Mouse (Mus musculus): ENCODE data around the gene Fbxw7. TPM values are rescaled to one million over a fixed set of nuclear protein-coding genes. Genes with fewer than 3 reads are reported as not detected.
A peak's percentile ranks its signal among the peaks of the same experiment; 100 is the strongest.
"Not testable (repeated sequence)": the region's sequence is repeated elsewhere in the genome, so short reads cannot be mapped to it uniquely, and the experiment has no call there.

Gene Fbxw7
- total and polyA plus RNA-seq, 2 experiments from 2014 or later = 13.8 to 21.6 TPM

DNA sequence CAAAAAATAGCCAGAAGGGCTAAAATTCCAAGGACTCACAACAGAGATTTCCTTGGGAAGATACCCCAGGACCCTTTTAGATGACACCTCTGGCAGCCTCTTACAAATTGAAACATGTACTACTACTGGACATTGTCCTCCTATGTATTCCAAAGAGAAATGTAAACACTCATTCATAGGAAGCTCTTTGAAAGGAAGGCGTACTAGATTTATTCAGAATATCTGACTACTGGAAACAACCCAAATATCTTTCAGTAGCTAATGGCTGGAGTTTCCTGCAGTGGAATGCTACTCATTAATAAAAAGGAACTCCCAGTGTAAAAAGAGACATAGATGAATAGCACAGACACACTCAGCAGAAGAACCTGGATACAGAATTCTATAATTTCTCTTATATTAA is 36.7 kb downstream of the Fbxw7 start:
- no peaks in the 10 kb centered on the region for H3K36me3 ChIP-seq (replicated peaks; ENCODE audit: control insufficient read depth, insufficient read depth, low read length)
- peaks cover 35% of the 10 kb centered on the region for H3K4me1 ChIP-seq (ENCODE audit: control insufficient read depth, insufficient read depth)
- ATAC-seq (ENCODE audit: insufficient read depth, low read depth) = no peak
- WGBS = 14% methylated on average over 1 of the region's 1 CpGs
- H3K4me3 ChIP-seq (ENCODE audit: low read depth, low read length) = no peak overlapping the region
- TF ChIP-seq CTCF (IDR thresholded peaks at IDR 0.05; ENCODE audit: low read depth) = no peak
- no peak for TF ChIP-seq EP300 (IDR thresholded peaks at IDR 0.05; ENCODE audit: low read depth)
- DNase-seq (ENCODE audit: low spot score) = peak; percentile 20
- no peak overlapping the region for H3K4me2 ChIP-seq (ENCODE audit: low read depth, low read length)
- H3K27me3 ChIP-seq (ENCODE audit: control insufficient read depth, insufficient read depth, low read length) = no peaks in the 10 kb centered on the region
- H3K9me3 ChIP-seq (replicated peaks; ENCODE audit: control insufficient read depth, low read length) = no peaks in the 10 kb centered on the region
- H3K9ac ChIP-seq (replicated peaks; ENCODE audit: low read depth, low read length) = no peak overlapping the region
- peak overlapping the region; percentile 64 for H3K27ac ChIP-seq (ENCODE audit: low read depth)

DNA sequence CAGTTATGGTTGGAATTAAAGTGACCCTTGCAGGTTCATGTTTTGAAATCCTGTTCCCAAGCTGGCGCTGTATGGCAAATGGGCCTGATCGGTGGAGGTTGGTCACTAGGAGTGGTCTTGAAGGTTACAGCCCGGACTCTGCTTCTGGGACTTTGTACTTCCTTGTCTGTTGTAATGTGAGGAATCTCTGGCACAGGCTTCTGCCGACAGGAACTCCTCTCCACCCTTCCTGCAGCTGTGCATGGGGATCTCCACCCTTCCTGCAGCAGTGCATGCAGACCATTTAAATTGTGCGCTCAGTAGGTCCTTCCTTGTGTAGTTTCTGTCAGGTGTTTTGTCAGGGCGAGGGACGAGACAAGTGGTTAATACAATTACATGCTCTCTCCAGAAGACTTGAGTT is 37.8 kb downstream of the Fbxw7 start:
- DNase-seq (ENCODE audit: low spot score) (peak; percentile 80), ATAC-seq (ENCODE audit: insufficient read depth, low read depth) (peak; percentile 78)
- peak overlapping the region; percentile 84 for H3K27ac ChIP-seq (ENCODE audit: low read depth)
- 31% methylated on average over 7 of the region's 7 CpGs for WGBS
- no peaks in the 10 kb centered on the region for H3K27me3 ChIP-seq (ENCODE audit: control insufficient read depth, insufficient read depth, low read length)
- peaks cover 29% of the 10 kb centered on the region for H3K4me1 ChIP-seq (ENCODE audit: control insufficient read depth, insufficient read depth)
- no peaks in the 10 kb centered on the region for H3K9me3 ChIP-seq (replicated peaks; ENCODE audit: control insufficient read depth, low read length)
- H3K4me3 ChIP-seq (ENCODE audit: low read depth, low read length) = no peak overlapping the region
- H3K36me3 ChIP-seq (replicated peaks; ENCODE audit: control insufficient read depth, insufficient read depth, low read length) = no peaks in the 10 kb centered on the region
- peak overlapping the region; percentile 27; the same call in 1 of the 2 replicates for H3K4me2 ChIP-seq (ENCODE audit: low read depth, low read length)
- H3K9ac ChIP-seq (replicated peaks; ENCODE audit: low read depth, low read length) = no peak overlapping the region
- TF ChIP-seq CTCF (IDR thresholded peaks at IDR 0.05; ENCODE audit: low read depth) (no peak), EP300 (IDR thresholded peaks at IDR 0.05; ENCODE audit: low read depth) (peak; percentile 80)

DNA sequence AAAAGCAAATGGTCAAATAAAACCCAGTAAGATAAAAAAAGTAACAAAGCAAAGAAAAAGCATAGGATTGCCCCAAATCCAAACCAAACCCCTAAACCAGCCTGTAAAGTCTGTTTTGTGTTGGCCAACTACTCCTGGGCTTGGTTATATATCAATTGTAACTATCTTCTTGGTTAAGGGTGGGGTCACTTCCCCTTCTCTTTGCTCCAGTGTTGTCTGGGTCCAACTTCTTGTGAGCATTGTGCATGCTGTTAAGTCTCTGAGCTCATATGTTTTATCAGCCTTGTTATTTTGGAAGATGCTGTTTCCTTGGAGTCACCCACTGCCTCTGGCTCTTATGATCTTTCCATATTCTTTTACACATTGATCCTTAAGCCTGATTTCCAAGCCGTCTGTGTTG is 39.4 kb downstream of the Fbxw7 start:
- WGBS = 87% methylated on average over 1 of the region's 1 CpGs
- no peak for ATAC-seq (ENCODE audit: insufficient read depth, low read depth)
- no peak overlapping the region for H3K27ac ChIP-seq (ENCODE audit: low read depth)

GRCm38 (mm10) chr3:84860669-84861068 is 45.6 kb downstream of the Fbxw7 start:
- ATAC-seq (ENCODE audit: insufficient read depth, low read depth) = no peak
- H3K4me1 ChIP-seq (ENCODE audit: control insufficient read depth, insufficient read depth) = no peaks in the 10 kb centered on the region
- 92% methylated on average over 1 of the region's 1 CpGs for WGBS
- H3K36me3 ChIP-seq (replicated peaks; ENCODE audit: control insufficient read depth, insufficient read depth, low read length) = peaks cover 4% of the 10 kb centered on the region; the same call in 1 of the 2 replicates
- no peak overlapping the region for H3K4me3 ChIP-seq (ENCODE audit: low read depth, low read length)
- DNase-seq (ENCODE audit: low spot score) = no peak
- TF ChIP-seq EP300 (IDR thresholded peaks at IDR 0.05; ENCODE audit: low read depth) = no peak
- no peak for TF ChIP-seq CTCF (IDR thresholded peaks at IDR 0.05; ENCODE audit: low read depth)
- H3K27me3 ChIP-seq (ENCODE audit: control insufficient read depth, insufficient read depth, low read length) = no peaks in the 10 kb centered on the region
- no peaks in the 10 kb centered on the region for H3K9me3 ChIP-seq (replicated peaks; ENCODE audit: control insufficient read depth, low read length)
- H3K4me2 ChIP-seq (ENCODE audit: low read depth, low read length) = no peak overlapping the region
- no peak overlapping the region for H3K27ac ChIP-seq (ENCODE audit: low read depth)
- no peak overlapping the region for H3K9ac ChIP-seq (replicated peaks; ENCODE audit: low read depth, low read length)

More for the DNA sequence above, 39.4 kb downstream of the Fbxw7 start:
- no peak for DNase-seq (ENCODE audit: low spot score)
- TF ChIP-seq CTCF (IDR thresholded peaks at IDR 0.05; ENCODE audit: low read depth) = no peak
- TF ChIP-seq EP300 (IDR thresholded peaks at IDR 0.05; ENCODE audit: low read depth) = no peak
- H3K9ac ChIP-seq (replicated peaks; ENCODE audit: low read depth, low read length) = no peak overlapping the region
- H3K4me2 ChIP-seq (ENCODE audit: low read depth, low read length) = no peak overlapping the region
- no peaks in the 10 kb centered on the region for H3K9me3 ChIP-seq (replicated peaks; ENCODE audit: control insufficient read depth, low read length)
- H3K4me3 ChIP-seq (ENCODE audit: low read depth, low read length) = no peak overlapping the region
- no peaks in the 10 kb centered on the region for H3K36me3 ChIP-seq (replicated peaks; ENCODE audit: control insufficient read depth, insufficient read depth, low read length)
- H3K4me1 ChIP-seq (ENCODE audit: control insufficient read depth, insufficient read depth) = peaks cover 29% of the 10 kb centered on the region
- H3K27me3 ChIP-seq (ENCODE audit: control insufficient read depth, insufficient read depth, low read length) = no peaks in the 10 kb centered on the region

- H3K36me3 ChIP-seq (replicated peaks; ENCODE audit: control insufficient read depth, insufficient read depth, low read length); H3K27me3 ChIP-seq (ENCODE audit: control insufficient read depth, insufficient read depth, low read length); H3K9me3 ChIP-seq (replicated peaks; ENCODE audit: control insufficient read depth, low read length); DNase-seq (ENCODE audit: low spot score); H3K27ac ChIP-seq (ENCODE audit: low read depth); H3K9ac ChIP-seq (replicated peaks; ENCODE audit: low read depth, low read length); H3K4me1 ChIP-seq (ENCODE audit: control insufficient read depth, insufficient read depth); H3K4me2 ChIP-seq (ENCODE audit: low read depth, low read length); H3K4me3 ChIP-seq (ENCODE audit: low read depth, low read length); ATAC-seq (ENCODE audit: insufficient read depth, low read depth): not testable (repeated sequence)
- WGBS = 92% methylated on average over 3 of the region's 3 CpGs
Measured at GRCm38 (mm10) chr3:84861817-84862216, 46.7 kb downstream of the Fbxw7 start.

DNA sequence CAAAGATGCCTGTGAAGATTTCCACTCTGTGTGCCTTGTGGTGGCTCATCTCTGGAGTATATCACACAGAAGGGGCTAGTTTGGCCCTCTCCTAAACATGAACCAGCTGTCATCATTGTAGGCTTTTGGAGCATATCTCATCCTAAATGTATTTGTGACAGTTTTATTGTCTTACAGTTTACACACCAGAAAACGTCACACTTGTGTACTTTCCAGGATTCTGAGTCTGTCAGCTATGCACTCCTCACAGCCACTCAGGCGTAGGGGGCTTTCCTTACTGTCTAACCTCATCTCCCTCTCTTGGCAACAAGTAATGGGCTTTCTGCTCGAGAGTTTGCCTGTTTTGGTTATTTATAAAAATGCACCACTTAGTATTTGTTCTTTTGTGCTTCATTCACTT is 50.6 kb downstream of the Fbxw7 start:
- Histone ChIP-seq H3K9ac (replicated peaks; ENCODE audit: low read depth, low read length) (no peak overlapping the region), H3K27ac (ENCODE audit: low read depth) (no peak overlapping the region), H3K4me3 (ENCODE audit: low read depth, low read length) (no peak overlapping the region), H3K4me1 (ENCODE audit: control insufficient read depth, insufficient read depth) (peaks cover 6% of the 10 kb centered on the region; the same call in 1 of the 2 replicates), H3K27me3 (ENCODE audit: control insufficient read depth, insufficient read depth, low read length) (no peaks in the 10 kb centered on the region), H3K9me3 (replicated peaks; ENCODE audit: control insufficient read depth, low read length) (no peaks in the 10 kb centered on the region), H3K36me3 (replicated peaks; ENCODE audit: control insufficient read depth, insufficient read depth, low read length) (peaks cover 4% of the 10 kb centered on the region; the same call in 1 of the 2 replicates), H3K4me2 (ENCODE audit: low read depth, low read length) (no peak overlapping the region)
- WGBS = 70% methylated on average over 3 of the region's 3 CpGs
- ATAC-seq (ENCODE audit: insufficient read depth, low read depth) = no peak
- TF ChIP-seq EP300 (IDR thresholded peaks at IDR 0.05; ENCODE audit: low read depth) (no peak), CTCF (IDR thresholded peaks at IDR 0.05; ENCODE audit: low read depth) (no peak)
- no peak for DNase-seq (ENCODE audit: low spot score)
